Mouse (Mus musculus): Measurements from ENCODE around the gene Rfx8. TPM values are rescaled to one million over a fixed set of nuclear protein-coding genes. Genes with fewer than 3 reads are reported as not detected.

The Rfx8 gene
- total and polyA plus RNA-seq, 3 experiments = not detected

DNA sequence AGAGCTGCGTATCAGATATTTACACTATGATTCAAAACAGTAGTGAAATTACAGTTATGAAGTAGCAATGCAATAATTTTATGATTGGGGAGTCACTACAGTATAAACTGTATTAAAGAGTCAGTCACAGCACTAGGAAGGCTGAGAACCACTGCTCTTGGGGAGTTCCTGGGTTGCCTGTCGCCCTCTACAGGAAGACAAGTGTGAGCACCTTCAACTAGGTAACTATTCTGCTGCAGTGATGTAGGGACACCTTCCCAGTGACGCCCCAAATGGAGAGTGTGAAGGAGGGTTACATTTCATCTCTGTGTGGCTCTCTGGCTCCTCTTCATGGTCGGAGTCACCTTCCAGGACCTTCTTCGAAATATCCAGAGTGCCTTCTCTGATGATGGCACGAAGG is 40.3 kb downstream of the Rfx8 start (continued):
- no peak for TF ChIP-seq ELF1 (IDR thresholded peaks at IDR 0.05; ENCODE audit: low read depth, low read length)

DNA sequence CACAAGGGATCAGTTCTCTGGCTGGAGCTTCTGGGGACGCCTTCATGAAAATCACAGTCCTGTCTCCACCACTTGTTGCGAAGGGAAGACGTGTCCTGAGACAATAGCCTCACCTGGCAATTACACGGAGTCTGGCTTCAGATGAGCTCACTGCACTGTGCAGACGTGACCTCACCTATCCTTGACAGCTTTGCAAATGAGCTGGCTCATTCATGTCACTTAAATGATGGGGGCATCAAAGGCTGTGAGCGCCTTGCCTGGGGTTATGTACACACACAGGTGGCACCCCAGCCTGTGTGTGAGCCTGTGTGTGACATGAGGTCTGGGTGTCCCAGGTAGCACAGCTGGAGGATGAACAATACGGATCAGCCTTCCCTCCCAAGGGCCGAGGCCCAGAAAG is 41.9 kb downstream of the Rfx8 start:
- Histone ChIP-seq H3K4me3 (replicated peaks in 1 of 3; ENCODE audit: low read depth in 2 of 3, low read length in 2 of 3, poor library complexity in 1 of 3) (no peak overlapping the region), H3K36me3 (replicated peaks in 1 of 2; ENCODE audit: control insufficient read depth in 1 of 2, insufficient read depth in 1 of 2, low read length in 1 of 2) (no peaks in the 10 kb centered on the region), H3K9ac (ENCODE audit: insufficient read depth, low read depth) (no peak overlapping the region), H3K4me2 (ENCODE audit: insufficient read depth, low read depth, poor library complexity, severe bottlenecking) (no peak overlapping the region), H3K79me2 (replicated peaks; ENCODE audit: control insufficient read depth, extremely low read depth, insufficient read depth, poor library complexity, severe bottlenecking) (no peaks in the 10 kb centered on the region), H3K9me3 (replicated peaks; ENCODE audit: low read length) (no peaks in the 10 kb centered on the region), H3K27me3 (replicated peaks) (no peaks in the 10 kb centered on the region), H3K27ac (ENCODE audit: insufficient read depth, low read depth) (no peak overlapping the region), H3K4me1 (ENCODE audit: control insufficient read depth in 1 of 2, insufficient read depth in 2 of 2) (no peaks in the 10 kb centered on the region)
- DNase-seq (ENCODE audit: extremely low read depth) = no peak
- dilution Hi-C loops (cut with MboI; ENCODE audit: extremely low pct_ligation_motif_present, extremely low pct_unique_long_range_greater_than_20kb, low sequenced_read_pairs) (no loop called here), in situ Hi-C loops (cut with MboI; ENCODE audit: low pct_ligation_motif_present, low pct_unique_long_range_greater_than_20kb, low sequenced_read_pairs) (loop anchor here (25.0 kb wide), 2 partner anchors 258 to 708 kb away; no protein-coding TSS in a partner anchor)
- TF ChIP-seq UBTF (IDR thresholded peaks at IDR 0.05; ENCODE audit: low read depth, low read length) (no peak), TBP (conservative IDR thresholded peaks at IDR 0.05; ENCODE audit: low read depth, low read length) (no peak), POLR2A (IDR thresholded peaks at IDR 0.05; ENCODE audit: low read depth, low read length) (no peak), ZC3H11A (IDR thresholded peaks at IDR 0.05; ENCODE audit: low read depth, low read length) (no peak), JUND (conservative IDR thresholded peaks at IDR 0.05; ENCODE audit: low read depth, low read length) (no peak), TCF12 (IDR thresholded peaks at IDR 0.05; ENCODE audit: low read depth, low read length) (no peak), HCFC1 (IDR thresholded peaks at IDR 0.05; ENCODE audit: low read depth, low read length) (no peak), NELFE (IDR thresholded peaks at IDR 0.05; ENCODE audit: low read depth, low read length) (no peak), MAX (IDR thresholded peaks at IDR 0.05; ENCODE audit: low read length) (no peak), USF1 (IDR thresholded peaks at IDR 0.05; ENCODE audit: low read depth, low read length) (no peak), CTCF (conservative IDR thresholded peaks at IDR 0.05 in 1 of 2, IDR thresholded peaks at IDR 0.05 in 1 of 2; ENCODE audit: low read depth in 2 of 2, low read length in 2 of 2) (no peak), NRF1 (IDR thresholded peaks at IDR 0.05; ENCODE audit: low read depth, low read length) (no peak), MAFK (IDR thresholded peaks at IDR 0.05; ENCODE audit: insufficient replicate concordance, low read length) (no peak), CHD2 (IDR thresholded peaks at IDR 0.05; ENCODE audit: low read length) (no peak)

DNA sequence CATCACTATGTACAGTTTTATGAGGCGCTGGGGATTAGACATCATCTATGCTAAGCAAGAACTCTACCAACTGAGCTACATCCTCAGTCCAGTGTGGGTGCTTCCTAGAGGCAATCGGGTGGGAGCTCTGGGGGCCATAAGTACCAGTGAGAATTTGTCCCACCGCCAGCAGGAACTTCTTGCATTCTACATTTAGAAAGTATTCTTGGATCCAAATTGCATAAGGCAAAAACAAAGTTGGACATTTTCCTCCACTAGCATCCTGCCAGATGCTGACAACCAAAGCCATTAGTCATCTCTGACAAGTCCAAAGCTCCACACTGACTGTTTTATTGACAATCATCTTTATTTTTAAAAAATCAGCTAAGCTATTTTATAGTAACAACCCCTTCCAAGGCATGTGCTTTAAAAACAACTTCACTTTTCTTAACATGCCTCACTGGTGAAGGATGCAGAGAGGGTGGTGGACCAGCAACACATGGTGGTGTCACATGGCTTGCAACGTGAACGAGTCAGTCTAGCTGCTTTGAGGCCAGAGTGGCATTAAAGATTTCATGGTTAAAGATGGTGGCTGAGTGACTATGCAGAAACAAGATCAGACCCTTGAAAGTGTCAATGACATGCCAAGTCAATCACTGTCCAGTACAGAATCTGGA is 44.4 kb downstream of the Rfx8 start:
- DNase-seq (ENCODE audit: extremely low read depth) = no peak
- in situ Hi-C loops (cut with MboI; ENCODE audit: low pct_ligation_motif_present, low pct_unique_long_range_greater_than_20kb, low sequenced_read_pairs) (loop anchor here (25.0 kb wide), 2 partner anchors 261 to 711 kb away; no protein-coding TSS in a partner anchor), dilution Hi-C loops (cut with MboI; ENCODE audit: extremely low pct_ligation_motif_present, extremely low pct_unique_long_range_greater_than_20kb, low sequenced_read_pairs) (no loop called here)
- H3K79me2 ChIP-seq (replicated peaks; ENCODE audit: control insufficient read depth, extremely low read depth, insufficient read depth, poor library complexity, severe bottlenecking) = no peaks in the 10 kb centered on the region
- H3K9me3 ChIP-seq (replicated peaks; ENCODE audit: low read length) = peaks cover under 1% of the 10 kb centered on the region
- H3K4me2 ChIP-seq (ENCODE audit: insufficient read depth, low read depth, poor library complexity, severe bottlenecking) = no peak overlapping the region
- no peaks in the 10 kb centered on the region for H3K27me3 ChIP-seq (replicated peaks)
- no peaks in the 10 kb centered on the region for H3K36me3 ChIP-seq (replicated peaks in 1 of 2; ENCODE audit: control insufficient read depth in 1 of 2, insufficient read depth in 1 of 2, low read length in 1 of 2)
- H3K4me3 ChIP-seq (replicated peaks in 1 of 3; ENCODE audit: low read depth in 2 of 3, low read length in 2 of 3, poor library complexity in 1 of 3) = no peak overlapping the region
- TF ChIP-seq HCFC1 (IDR thresholded peaks at IDR 0.05; ENCODE audit: low read depth, low read length) = no peak
- no peak for TF ChIP-seq MAFK (IDR thresholded peaks at IDR 0.05; ENCODE audit: insufficient replicate concordance, low read length)
- no peak for TF ChIP-seq POLR2A (IDR thresholded peaks at IDR 0.05; ENCODE audit: low read depth, low read length)
- TF ChIP-seq EP300 (IDR thresholded peaks at IDR 0.05; ENCODE audit: low read length) = no peak
- TF ChIP-seq RCOR1 (conservative IDR thresholded peaks at IDR 0.05; ENCODE audit: low read depth, low read length) = no peak
- no peak for TF ChIP-seq SMC3 (IDR thresholded peaks at IDR 0.05; ENCODE audit: low read depth, low read length)
- no peak for TF ChIP-seq USF1 (IDR thresholded peaks at IDR 0.05; ENCODE audit: low read depth, low read length)
- no peak for TF ChIP-seq NELFE (IDR thresholded peaks at IDR 0.05; ENCODE audit: low read depth, low read length)
- TF ChIP-seq JUN (IDR thresholded peaks at IDR 0.05; ENCODE audit: insufficient read depth, low read depth, low read length) = no peak
- no peak for TF ChIP-seq NRF1 (IDR thresholded peaks at IDR 0.05; ENCODE audit: low read depth, low read length)
- TF ChIP-seq ZNF384 (IDR thresholded peaks at IDR 0.05; ENCODE audit: low read depth, low read length) = no peak
- no peak for TF ChIP-seq GABPA (IDR thresholded peaks at IDR 0.05; ENCODE audit: insufficient replicate concordance, low read depth, low read length)
- H3K9ac ChIP-seq (ENCODE audit: insufficient read depth, low read depth) = no peak overlapping the region
- no peak overlapping the region for H3K27ac ChIP-seq (ENCODE audit: insufficient read depth, low read depth)
- no peaks in the 10 kb centered on the region for H3K4me1 ChIP-seq (ENCODE audit: control insufficient read depth in 1 of 2, insufficient read depth in 2 of 2)
